Mouse (Mus musculus) ZHBTc4 (cell line): ENCODE data around the gene Zfr.

Experiments
- DNase-seq: peaks from one replicate; pipeline ENCODE4 v3.0.0-alpha.2; 2011; ENCODE audit warnings: low read depth, low spot score

Gene Zfr

GRCm38 (mm10) chr15:12117242-12118092 is at the start of gene Zfr:
TSS of gene Zfr (plus strand) at chr15:12117831.
- DNase-seq: peak; percentile 95

- DNase-seq: no peak
These were observed 49.7 kb upstream of the Zfr start for GRCm38 (mm10) chr15:12067971-12068370.

- DNase-seq: no peak
These were observed 49.0 kb upstream of the Zfr start for GRCm38 (mm10) chr15:12068395-12069218.

- no peak for DNase-seq
These were observed 44.8 kb upstream of the Zfr start for GRCm38 (mm10) chr15:12072709-12073336.

GRCm38 (mm10) chr15:12074426-12074825 is 43.2 kb upstream of the Zfr start:
- no peak for DNase-seq

- DNase-seq: no peak
These were observed 35.3 kb upstream of the Zfr start for GRCm38 (mm10) chr15:12082344-12082743.

- no peak for DNase-seq
These were observed 33.5 kb upstream of the Zfr start for GRCm38 (mm10) chr15:12084164-12084563.

- DNase-seq: peak; percentile 84
These were observed 32.8 kb upstream of the Zfr start for GRCm38 (mm10) chr15:12084859-12085258.

- DNase-seq: no peak
These were observed 30.0 kb upstream of the Zfr start for GRCm38 (mm10) chr15:12087634-12088033.

GRCm38 (mm10) chr15:12088091-12088490 is 29.5 kb upstream of the Zfr start:
- DNase-seq: no peak

- DNase-seq: no peak
These were observed 27.5 kb upstream of the Zfr start for GRCm38 (mm10) chr15:12090087-12090486.

GRCm38 (mm10) chr15:12090981-12091669 is 26.5 kb upstream of the Zfr start:
- DNase-seq: peak; percentile 47

GRCm38 (mm10) chr15:12091781-12092458 is 25.7 kb upstream of the Zfr start:
- DNase-seq: peak; percentile 81

GRCm38 (mm10) chr15:12093026-12093960 is 24.3 kb upstream of the Zfr start:
- peak; percentile 52 for DNase-seq

GRCm38 (mm10) chr15:12093961-12094566 is 23.6 kb upstream of the Zfr start:
- no peak for DNase-seq

- no peak for DNase-seq
These were observed 21.2 kb upstream of the Zfr start for GRCm38 (mm10) chr15:12096447-12096846.

GRCm38 (mm10) chr15:12097344-12097743 is 20.3 kb upstream of the Zfr start:
- peak; percentile 57 for DNase-seq

GRCm38 (mm10) chr15:12100912-12101311 is 16.7 kb upstream of the Zfr start:
- DNase-seq: no peak

GRCm38 (mm10) chr15:12103763-12104162 is 13.9 kb upstream of the Zfr start:
- DNase-seq: no peak
